Mouse (Mus musculus) inflammation-experienced regulatory T-cells, adult 6 months (primary cell): Measurements from ENCODE around the gene Tpcn1. TPM values are rescaled to one million over a fixed set of nuclear protein-coding genes. Genes with fewer than 3 reads are reported as not detected.
"Not testable (repeated sequence)": the region's sequence is repeated elsewhere in the genome, so short reads cannot be mapped to it uniquely, and the experiment has no call there.

Source experiments
- ATAC-seq: one replicate; pipeline ENCODE4 v1.8.0; 2017
- polyA plus RNA-seq, 3 experiments: library from polyadenylated mRNA; unstranded; fragments of 100-300 nt; shearing (Covaris generic); gene quantifications; one replicate each; pipeline ENCODE4 v1.2.1; 2017

The Tpcn1 gene
- polyA plus RNA-seq, 3 experiments from 2014 or later: 6.4 to 15.8 (median 12.6) TPM

GRCm38 (mm10) chr5:120510982-120511642, 77.4 kb downstream of the Tpcn1 start, which contains the start of gene Slc8b1:
Gene Slc8b1, plus strand, starts transcription at chr5:120511168.
- ATAC-seq: peak; percentile 99

- ATAC-seq: no peak
These were observed 81.2 kb downstream of the Tpcn1 start for GRCm38 (mm10) chr5:120507311-120507710.

GRCm38 (mm10) chr5:120506490-120506889, 82.0 kb downstream of the Tpcn1 start:
- ATAC-seq: no peak

GRCm38 (mm10) chr5:120505781-120506180, 82.7 kb downstream of the Tpcn1 start:
- peak; percentile 33 for ATAC-seq

GRCm38 (mm10) chr5:120505368-120505767, 83.1 kb downstream of the Tpcn1 start:
- peak; percentile 39 for ATAC-seq

- ATAC-seq: peak; percentile 79
These were observed 85.2 kb downstream of the Tpcn1 start, which contains the start of gene Plbd2 for GRCm38 (mm10) chr5:120503144-120503795. Gene Plbd2, minus strand, starts transcription at chr5:120503625.

GRCm38 (mm10) chr5:120502675-120503143, 85.8 kb downstream of the Tpcn1 start:
- no peak for ATAC-seq

- ATAC-seq: no peak
These were observed 86.3 kb downstream of the Tpcn1 start for GRCm38 (mm10) chr5:120502147-120502621.

- ATAC-seq: not testable (repeated sequence)
These were observed 87.9 kb downstream of the Tpcn1 start for GRCm38 (mm10) chr5:120500609-120501008.

- no peak for ATAC-seq
These were observed 89.3 kb downstream of the Tpcn1 start for GRCm38 (mm10) chr5:120499202-120499601.

GRCm38 (mm10) chr5:120497071-120497470, 91.4 kb downstream of the Tpcn1 start:
- no peak for ATAC-seq

GRCm38 (mm10) chr5:120495703-120496226, 92.7 kb downstream of the Tpcn1 start:
- no peak for ATAC-seq

- ATAC-seq: no peak
These were observed 93.3 kb downstream of the Tpcn1 start for GRCm38 (mm10) chr5:120495064-120495702.

GRCm38 (mm10) chr5:120493873-120494395, 94.5 kb downstream of the Tpcn1 start:
- no peak for ATAC-seq

- no peak for ATAC-seq
These were observed 95.0 kb downstream of the Tpcn1 start for GRCm38 (mm10) chr5:120493440-120493839.

- ATAC-seq: no peak
These were observed 96.0 kb downstream of the Tpcn1 start for GRCm38 (mm10) chr5:120492437-120492836.

- ATAC-seq: no peak
These were observed 97.7 kb downstream of the Tpcn1 start for GRCm38 (mm10) chr5:120490679-120491192.

GRCm38 (mm10) chr5:120487844-120488243, 100.6 kb downstream of the Tpcn1 start:
- ATAC-seq: no peak
